Mouse (Mus musculus): ENCODE results near the gene Mfrp.

Gene Mfrp

DNA sequence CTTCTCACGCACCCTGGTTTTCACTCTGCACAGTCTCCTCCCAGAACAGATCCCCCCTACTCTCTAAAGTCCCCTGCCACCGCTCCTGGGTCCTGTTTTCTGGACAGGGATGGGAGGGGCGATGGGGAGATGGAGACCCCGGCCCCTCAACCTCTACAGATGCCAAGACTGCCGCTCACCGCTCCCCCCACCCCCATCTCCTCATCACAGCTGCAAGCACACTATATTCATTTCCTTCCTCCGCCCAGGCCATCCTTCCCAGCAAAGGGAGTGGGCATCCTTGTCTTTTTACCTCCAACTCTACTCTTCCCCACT lies 29.7 kb downstream of the Mfrp start:
- no peak for DNase-seq

DNA sequence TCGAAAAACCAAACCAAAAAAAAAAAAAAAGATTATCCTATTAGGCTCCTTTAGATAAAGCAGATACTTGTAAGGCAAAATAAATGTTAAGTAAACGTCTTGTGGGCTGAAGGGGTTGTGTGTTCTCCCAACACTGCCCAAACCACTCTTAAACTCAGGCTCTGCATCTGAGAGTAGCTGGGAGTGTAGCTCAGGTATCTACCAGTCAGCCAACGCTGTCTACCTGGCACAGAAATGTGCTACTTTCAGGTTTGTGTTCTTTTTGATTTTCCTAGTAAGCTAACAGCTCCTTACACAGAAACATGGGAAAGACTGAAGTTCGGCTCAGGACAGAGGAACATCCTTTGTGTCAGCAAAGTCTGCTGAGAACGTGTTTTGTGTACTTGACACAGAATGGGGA lies 30.7 kb downstream of the Mfrp start:
- no peak for DNase-seq

DNA sequence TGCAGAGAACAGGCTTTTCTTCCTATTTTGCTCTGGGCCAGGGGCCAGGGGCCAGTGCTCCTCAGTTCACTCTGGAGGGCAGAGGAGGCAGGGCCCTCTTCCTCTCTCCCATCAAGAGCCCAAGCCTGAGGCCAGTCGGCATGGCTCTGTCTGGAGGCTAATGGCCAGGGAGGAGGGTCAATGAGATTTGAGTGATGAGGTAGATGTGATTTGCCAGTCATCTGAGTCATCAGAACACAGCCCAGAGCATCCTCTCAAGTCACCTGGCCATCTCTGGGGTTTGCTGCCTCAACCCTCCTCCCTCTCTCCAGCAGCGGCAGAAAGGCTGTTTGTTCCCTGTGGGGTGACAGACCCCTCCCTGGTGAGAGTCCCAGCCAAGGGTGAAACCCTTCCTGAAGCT lies 31.8 kb downstream of the Mfrp start:
- DNase-seq, result no peak

DNA sequence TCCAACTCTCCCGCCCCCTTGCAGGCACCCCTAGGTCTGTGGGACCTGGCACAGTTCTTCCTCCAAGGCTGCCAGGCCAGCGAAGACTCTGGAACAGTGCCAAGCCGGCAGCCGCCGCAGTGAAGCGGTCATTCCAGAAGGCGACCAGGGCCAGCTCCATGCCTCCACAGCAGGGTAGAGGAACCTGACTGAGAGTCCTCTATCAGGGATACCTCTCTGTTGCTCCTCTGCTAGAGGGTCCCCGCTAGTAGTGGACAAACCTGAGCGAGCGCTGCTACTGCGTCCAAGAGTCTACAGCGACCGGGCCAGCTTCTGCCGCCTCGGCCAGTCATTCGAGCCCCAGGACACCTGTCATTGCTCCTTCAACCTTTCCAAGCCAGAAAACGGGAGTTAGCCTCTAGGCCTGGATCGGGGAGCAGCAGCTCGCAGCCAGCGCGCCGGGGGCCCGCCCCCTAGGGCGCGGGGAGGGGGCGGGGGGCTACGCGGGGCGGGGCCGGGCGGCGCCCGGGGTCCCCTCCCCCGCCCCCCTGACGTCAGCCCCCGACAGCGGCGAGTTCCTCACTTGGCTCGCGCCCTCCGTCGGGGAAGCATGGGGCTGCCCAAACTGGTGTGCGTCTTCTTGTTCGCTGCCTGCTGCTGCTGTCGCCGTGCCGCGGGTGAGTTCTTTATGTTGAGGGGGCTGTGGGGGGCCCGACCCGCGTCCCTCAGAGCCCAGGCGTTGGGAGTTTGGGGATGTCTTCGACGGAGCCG lies 32.7 kb downstream of the Mfrp start, which contains the start of gene Mcam:
Gene Mcam, plus strand, starts transcription at position 369 of the 750 bp plus-strand sequence.
- peak; percentile 78 to 90 for DNase-seq

DNA sequence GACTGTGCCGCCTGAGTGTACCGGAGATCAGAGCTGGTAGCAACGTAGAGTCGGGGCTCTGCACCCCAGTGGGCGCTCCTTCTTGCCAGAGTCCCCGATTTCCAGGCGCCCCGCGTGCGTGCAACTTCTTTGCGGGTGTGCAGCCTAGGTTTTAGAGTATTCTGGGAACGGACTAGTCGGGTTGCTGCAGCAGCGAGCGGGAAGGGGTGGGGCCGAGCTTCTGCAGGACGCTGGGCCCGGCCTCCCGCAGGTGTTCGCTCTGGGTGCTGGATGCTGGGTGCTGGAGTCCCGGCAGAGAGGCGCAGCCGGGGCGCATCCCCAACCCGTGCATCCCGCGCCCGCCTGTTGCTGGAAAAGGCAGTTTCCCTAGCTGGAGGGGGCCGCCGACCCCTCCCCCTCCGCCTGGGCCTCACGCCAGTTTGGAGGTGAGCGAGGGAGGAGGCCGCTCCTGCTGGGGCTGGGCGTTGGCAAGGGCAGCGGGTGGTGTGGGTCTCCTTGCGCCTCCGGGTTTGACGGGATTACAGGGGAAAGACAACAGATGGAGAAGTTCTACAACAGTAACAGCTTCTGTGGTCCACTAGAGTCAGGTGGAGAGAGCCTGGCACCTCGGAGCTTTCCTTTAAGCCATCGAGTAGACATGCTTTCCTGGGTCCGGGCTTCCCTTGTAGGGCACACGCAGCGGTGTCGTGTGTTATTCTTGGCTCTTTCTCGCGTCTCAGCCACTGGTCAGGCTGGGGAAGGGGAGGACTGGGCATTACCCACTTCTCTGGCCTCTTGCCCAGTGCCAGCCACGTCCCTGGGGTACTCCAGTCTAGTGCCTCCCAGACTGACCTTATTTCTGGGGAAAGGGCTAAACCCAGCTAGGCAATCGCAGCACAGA lies 33.6 kb downstream of the Mfrp start:
- DNase-seq, result peak; percentile 42 to 69

DNA sequence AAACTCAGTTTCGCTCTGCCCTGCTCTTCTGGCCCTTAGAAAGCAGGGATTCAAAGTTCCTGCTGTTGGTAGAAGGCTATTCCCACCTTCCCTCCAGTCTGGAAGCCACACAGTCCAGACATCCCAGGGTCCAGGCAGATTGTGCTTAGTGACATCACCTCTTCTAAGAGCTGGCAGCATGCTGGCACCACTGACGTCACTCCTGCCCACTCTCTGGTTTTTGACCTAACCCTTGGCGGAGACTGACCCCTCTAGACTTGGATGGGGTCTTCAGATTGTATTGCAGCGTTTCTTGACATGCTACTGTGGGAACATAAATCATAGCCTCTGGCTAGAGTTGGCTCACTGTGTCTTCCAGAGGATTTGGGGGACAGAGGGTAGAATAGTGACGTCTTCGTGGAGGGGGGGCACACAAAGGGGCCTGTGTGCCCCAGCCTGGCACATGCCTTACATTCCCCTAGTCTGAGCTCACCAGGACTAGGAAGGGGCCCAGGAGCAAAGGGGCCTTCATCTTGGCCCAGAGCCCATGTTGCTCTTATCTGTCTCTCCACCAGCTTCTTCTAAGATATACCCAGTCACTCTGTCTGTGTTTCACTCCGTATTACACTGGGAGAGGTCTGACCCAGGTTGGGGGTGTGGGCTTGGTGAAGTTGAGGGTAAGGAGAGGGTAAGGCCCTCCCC lies 34.3 kb downstream of the Mfrp start:
- no peak for DNase-seq

DNA sequence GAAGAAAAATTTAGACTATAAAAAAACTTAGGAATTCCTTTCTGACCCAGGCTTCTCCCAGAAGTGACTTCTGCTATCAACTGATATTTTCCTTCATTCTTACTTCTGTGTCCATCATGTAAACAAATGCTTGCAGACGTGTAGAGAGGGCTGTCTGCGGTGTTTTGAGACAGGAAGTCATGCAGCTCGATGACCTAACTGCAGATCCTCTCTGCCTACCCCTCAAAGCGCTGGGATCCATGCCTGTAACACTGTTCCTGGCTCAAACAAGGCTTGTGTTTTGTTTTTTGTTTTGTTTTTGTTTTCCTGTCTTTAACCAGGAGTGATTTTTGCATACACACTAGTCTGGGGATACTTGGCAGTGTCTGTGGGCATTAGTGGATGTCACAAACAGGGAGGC lies 36.3 kb downstream of the Mfrp start:
- DNase-seq, result no peak

DNA sequence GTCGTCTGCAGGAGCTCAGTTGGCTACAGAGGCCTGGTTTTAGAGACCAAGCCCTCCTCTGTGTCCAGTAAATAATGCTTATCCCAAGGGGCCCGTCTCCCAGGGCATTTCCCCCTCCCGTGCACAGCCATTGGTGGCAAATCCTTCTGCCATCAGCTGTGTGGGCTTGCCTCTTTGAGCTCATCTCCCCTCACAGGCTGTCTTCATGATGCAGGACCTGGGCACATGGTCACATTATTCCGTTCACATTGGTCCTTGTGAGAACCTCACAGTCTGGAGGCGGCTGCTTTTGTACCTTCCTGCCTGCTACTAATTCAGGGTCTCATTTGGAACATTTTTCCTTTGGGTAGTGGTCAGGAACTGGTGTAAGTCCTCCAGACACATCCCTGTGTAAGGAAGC lies 40.4 kb downstream of the Mfrp start:
- DNase-seq, result no peak

DNA sequence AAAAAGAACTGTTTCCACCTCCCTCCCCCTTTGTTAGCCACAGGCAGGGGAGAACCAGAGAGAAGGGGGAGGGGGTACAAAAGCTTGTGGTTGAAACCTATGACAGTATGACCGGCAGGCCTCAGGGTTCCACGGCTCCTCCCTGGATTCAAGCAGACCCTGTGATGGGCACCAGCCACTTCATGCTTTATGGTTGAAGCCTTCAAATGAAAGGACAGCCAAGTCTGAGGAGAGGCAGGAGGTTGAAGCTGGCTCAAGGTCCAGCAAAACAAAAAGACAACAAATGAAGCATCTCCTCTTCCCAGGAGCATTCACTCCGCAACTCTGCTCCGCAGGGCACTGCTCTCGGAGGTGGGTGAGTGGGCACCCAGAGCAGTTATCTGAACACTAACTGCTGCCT lies 41.9 kb downstream of the Mfrp start:
- no peak for DNase-seq

DNA sequence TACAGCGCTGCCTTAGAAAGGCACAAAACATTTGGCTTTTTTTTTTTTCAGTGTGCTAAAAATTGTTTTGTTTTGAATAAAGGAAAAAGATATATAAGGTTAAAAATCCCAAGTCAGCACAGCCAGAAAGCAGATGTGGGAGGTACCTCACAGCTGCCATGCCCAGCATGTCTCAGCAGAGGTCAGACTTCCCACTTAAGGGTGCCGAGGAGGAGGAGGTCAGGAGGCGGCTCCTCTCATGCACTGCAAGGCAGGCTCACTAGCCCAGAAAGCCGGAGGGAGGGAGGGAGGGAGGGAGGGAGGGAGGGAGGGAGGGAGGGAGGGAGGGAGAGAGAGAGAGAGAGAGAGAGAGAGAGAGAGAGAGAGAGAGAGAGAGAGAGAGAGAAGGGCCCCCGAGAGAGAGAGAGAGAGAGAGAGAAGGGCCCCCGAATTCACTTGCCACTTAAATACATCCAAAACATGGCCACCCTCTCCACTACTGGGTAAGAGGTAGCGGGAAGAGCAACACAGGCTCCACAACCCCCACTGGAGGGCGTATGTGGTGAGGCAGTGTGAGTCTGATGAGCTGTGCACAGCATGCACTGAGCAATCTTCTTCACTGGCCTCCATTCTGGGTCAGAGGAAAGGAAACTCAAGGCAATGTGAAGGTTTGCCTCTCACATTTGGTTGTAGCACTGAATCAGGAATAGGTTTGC lies 42.6 kb downstream of the Mfrp start:
- DNase-seq, result peak; percentile 67 to 74

DNA sequence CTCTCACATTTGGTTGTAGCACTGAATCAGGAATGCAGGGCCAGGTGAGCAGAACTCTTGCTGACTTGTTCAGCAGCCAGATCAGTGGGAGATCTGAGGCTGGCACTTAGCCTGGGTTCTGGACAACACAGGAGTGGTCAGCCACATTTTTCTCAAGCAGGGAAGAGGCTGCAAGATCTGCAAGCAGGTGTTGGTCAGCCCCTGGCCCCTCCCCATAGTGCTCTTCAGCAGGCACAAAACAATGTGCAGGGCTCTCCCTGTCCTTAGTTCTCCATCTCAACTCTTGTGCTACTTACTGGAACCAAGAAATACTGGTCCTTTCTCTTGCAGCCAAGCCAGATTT lies 43.2 kb downstream of the Mfrp start:
- no peak for DNase-seq

DNA sequence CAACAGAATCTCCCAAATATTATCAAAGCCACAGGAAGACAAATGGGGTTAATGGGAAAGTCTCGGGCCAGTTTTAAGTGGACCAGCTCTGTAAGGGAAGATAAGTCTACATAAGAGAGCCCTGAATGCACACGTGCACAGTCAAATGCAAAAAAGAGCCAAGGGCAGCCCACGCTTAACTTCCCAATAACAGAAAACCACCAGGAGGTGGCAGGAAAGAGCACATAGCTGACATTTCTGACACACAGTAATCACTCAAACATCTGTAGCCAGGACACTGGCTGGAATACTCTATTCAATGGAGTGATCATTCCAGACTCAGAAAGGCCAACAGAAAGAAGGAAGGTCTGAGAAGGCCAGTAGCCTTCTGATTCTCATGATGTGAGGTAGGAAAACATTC lies 45.8 kb downstream of the Mfrp start:
- peak; percentile 24 to 50 for DNase-seq

Measured in kidney, postnatal 36 days (tissue).